Mouse (Mus musculus): ENCODE measurements around the gene Morf4l1. TPM values are rescaled to one million over a fixed set of nuclear protein-coding genes. Genes with fewer than 3 reads are reported as not detected.
"Not testable (repeated sequence)": the region's sequence is repeated elsewhere in the genome, so short reads cannot be mapped to it uniquely, and the experiment has no call there.

Gene Morf4l1
- polyA plus RNA-seq, 1 experiment from 2014 or later: 546 TPM

GRCm38 (mm10) chr9:90109386-90109785 lies 5.2 kb downstream of the Morf4l1 start:
- no peak overlapping the region for H3K27ac ChIP-seq
- no peaks in the 10 kb centered on the region for H3K9me3 ChIP-seq
- peaks cover 16% of the 10 kb centered on the region for H3K4me1 ChIP-seq
- no peak overlapping the region for H3K4me2 ChIP-seq (replicated peaks)
- H3K27me3 ChIP-seq: no peaks in the 10 kb centered on the region
- H3K4me3 ChIP-seq: no peak overlapping the region
- H3K9ac ChIP-seq: no peak overlapping the region
- peaks cover 36% of the 10 kb centered on the region for H3K36me3 ChIP-seq
- ATAC-seq (ENCODE audit: low FRiP score, low read depth): no peak
- WGBS: 83% methylated on average over 6 of the region's 6 CpGs

- peaks cover 45% of the 10 kb centered on the region for H3K36me3 ChIP-seq
- H3K4me3 ChIP-seq: no peak overlapping the region
- H3K4me1 ChIP-seq: peaks cover 16% of the 10 kb centered on the region
- no peak overlapping the region for H3K9ac ChIP-seq
- H3K4me2 ChIP-seq (replicated peaks): no peak overlapping the region
- H3K27ac ChIP-seq: no peak overlapping the region
- no peak for ATAC-seq (ENCODE audit: low FRiP score, low read depth)
- no peaks in the 10 kb centered on the region for H3K27me3 ChIP-seq
- no peaks in the 10 kb centered on the region for H3K9me3 ChIP-seq
These were observed 6.3 kb downstream of the Morf4l1 start for GRCm38 (mm10) chr9:90108272-90108671.

- Histone ChIP-seq H3K4me2 (replicated peaks) (no peak overlapping the region), H3K9me3 (no peaks in the 10 kb centered on the region), H3K4me3 (no peak overlapping the region), H3K4me1 (peaks cover 5% of the 10 kb centered on the region; the same call in 1 of the 2 replicates), H3K27ac (no peak overlapping the region), H3K27me3 (no peaks in the 10 kb centered on the region), H3K9ac (no peak overlapping the region), H3K36me3 (peaks cover 57% of the 10 kb centered on the region)
- 95% methylated on average over 1 of the region's 1 CpGs for WGBS
- no peak for ATAC-seq (ENCODE audit: low FRiP score, low read depth)
These were observed 7.7 kb downstream of the Morf4l1 start for GRCm38 (mm10) chr9:90106915-90107314.

GRCm38 (mm10) chr9:90105462-90105861 lies 9.1 kb downstream of the Morf4l1 start:
- H3K9ac ChIP-seq: no peak overlapping the region
- no peak for ATAC-seq (ENCODE audit: low FRiP score, low read depth)
- H3K36me3 ChIP-seq: peaks cover 71% of the 10 kb centered on the region
- no peak overlapping the region for H3K27ac ChIP-seq
- no peak overlapping the region for H3K4me2 ChIP-seq (replicated peaks)
- H3K27me3 ChIP-seq: no peaks in the 10 kb centered on the region
- H3K4me1 ChIP-seq: no peaks in the 10 kb centered on the region
- H3K9me3 ChIP-seq: no peaks in the 10 kb centered on the region
- no peak overlapping the region for H3K4me3 ChIP-seq
- 88% methylated on average over 1 of the region's 1 CpGs for WGBS

GRCm38 (mm10) chr9:90100760-90101159 lies 13.8 kb downstream of the Morf4l1 start:
- peaks cover 89% of the 10 kb centered on the region for H3K36me3 ChIP-seq
- no peaks in the 10 kb centered on the region for H3K4me1 ChIP-seq
- H3K27ac ChIP-seq: no peak overlapping the region
- H3K4me3 ChIP-seq: no peak overlapping the region
- no peaks in the 10 kb centered on the region for H3K9me3 ChIP-seq
- no peak overlapping the region for H3K9ac ChIP-seq
- no peak for ATAC-seq (ENCODE audit: low FRiP score, low read depth)
- H3K4me2 ChIP-seq (replicated peaks): no peak overlapping the region
- WGBS: 81% methylated on average over 2 of the region's 2 CpGs
- no peaks in the 10 kb centered on the region for H3K27me3 ChIP-seq

GRCm38 (mm10) chr9:90098934-90099333 lies 15.6 kb downstream of the Morf4l1 start:
- no peaks in the 10 kb centered on the region for H3K27me3 ChIP-seq
- peaks cover 87% of the 10 kb centered on the region for H3K36me3 ChIP-seq
- 93% methylated on average over 5 of the region's 5 CpGs for WGBS
- H3K27ac ChIP-seq: no peak overlapping the region
- H3K9me3 ChIP-seq: no peaks in the 10 kb centered on the region
- no peak overlapping the region for H3K4me3 ChIP-seq
- H3K4me1 ChIP-seq: no peaks in the 10 kb centered on the region
- ATAC-seq (ENCODE audit: low FRiP score, low read depth): no peak
- H3K9ac ChIP-seq: no peak overlapping the region
- no peak overlapping the region for H3K4me2 ChIP-seq (replicated peaks)

GRCm38 (mm10) chr9:90089339-90090104 lies 25.1 kb downstream of the Morf4l1 start:
- no peaks in the 10 kb centered on the region for H3K9me3 ChIP-seq
- H3K27ac ChIP-seq: no peak overlapping the region
- H3K4me1 ChIP-seq: no peaks in the 10 kb centered on the region
- H3K36me3 ChIP-seq: peaks cover 67% of the 10 kb centered on the region
- 89% methylated on average over 6 of the region's 6 CpGs for WGBS
- no peak overlapping the region for H3K4me3 ChIP-seq
- no peak overlapping the region for H3K9ac ChIP-seq
- ATAC-seq (ENCODE audit: low FRiP score, low read depth): no peak
- H3K27me3 ChIP-seq: no peaks in the 10 kb centered on the region
- H3K4me2 ChIP-seq (replicated peaks): no peak overlapping the region

GRCm38 (mm10) chr9:90087906-90088485 lies 26.6 kb downstream of the Morf4l1 start:
- 96% methylated on average over 2 of the region's 2 CpGs for WGBS
- H3K36me3 ChIP-seq: peaks cover 59% of the 10 kb centered on the region

GRCm38 (mm10) chr9:90084766-90085468 lies 29.7 kb downstream of the Morf4l1 start:
- ATAC-seq (ENCODE audit: low FRiP score, low read depth): no peak
- Histone ChIP-seq H3K4me1 (no peaks in the 10 kb centered on the region), H3K36me3 (peaks cover 34% of the 10 kb centered on the region), H3K4me3 (no peak overlapping the region), H3K9me3 (no peaks in the 10 kb centered on the region), H3K4me2 (replicated peaks) (no peak overlapping the region), H3K27ac (no peak overlapping the region), H3K9ac (no peak overlapping the region), H3K27me3 (no peaks in the 10 kb centered on the region)
- 95% methylated on average over 8 of the region's 8 CpGs for WGBS

More at GRCm38 (mm10) chr9:90087906-90088485, 26.6 kb downstream of the Morf4l1 start:
- H3K27ac ChIP-seq: no peak overlapping the region
- no peaks in the 10 kb centered on the region for H3K4me1 ChIP-seq
- ATAC-seq (ENCODE audit: low FRiP score, low read depth): peak; percentile 26; the same call in 1 of the 2 replicates
- no peaks in the 10 kb centered on the region for H3K27me3 ChIP-seq
- no peak overlapping the region for H3K4me2 ChIP-seq (replicated peaks)
- H3K9me3 ChIP-seq: no peaks in the 10 kb centered on the region
- no peak overlapping the region for H3K9ac ChIP-seq
- no peak overlapping the region for H3K4me3 ChIP-seq

GRCm38 (mm10) chr9:90084152-90084551 lies 30.4 kb downstream of the Morf4l1 start:
- Histone ChIP-seq H3K4me2 (replicated peaks) (no peak overlapping the region), H3K4me3 (no peak overlapping the region), H3K4me1 (no peaks in the 10 kb centered on the region), H3K9ac (no peak overlapping the region), H3K9me3 (no peaks in the 10 kb centered on the region), H3K27me3 (no peaks in the 10 kb centered on the region), H3K36me3 (peaks cover 26% of the 10 kb centered on the region), H3K27ac (no peak overlapping the region)
- no peak for ATAC-seq (ENCODE audit: low FRiP score, low read depth)
- whole genome bisulfite sequencing: 94% methylated on average over 3 of the region's 3 CpGs

GRCm38 (mm10) chr9:90082992-90083391 lies 31.6 kb downstream of the Morf4l1 start:
- H3K27me3 ChIP-seq: no peaks in the 10 kb centered on the region
- H3K9ac ChIP-seq: no peak overlapping the region
- no peak overlapping the region for H3K4me3 ChIP-seq
- H3K4me2 ChIP-seq (replicated peaks): no peak overlapping the region
- H3K4me1 ChIP-seq: no peaks in the 10 kb centered on the region
- WGBS: 91% methylated on average over 1 of the region's 1 CpGs
- H3K36me3 ChIP-seq: peaks cover 16% of the 10 kb centered on the region
- no peak for ATAC-seq (ENCODE audit: low FRiP score, low read depth)
- H3K9me3 ChIP-seq: no peaks in the 10 kb centered on the region
- H3K27ac ChIP-seq: no peak overlapping the region

GRCm38 (mm10) chr9:90081961-90082360 lies 32.6 kb downstream of the Morf4l1 start:
- H3K27me3 ChIP-seq; H3K4me3 ChIP-seq; H3K9me3 ChIP-seq; H3K4me2 ChIP-seq (replicated peaks); H3K9ac ChIP-seq; H3K4me1 ChIP-seq; H3K27ac ChIP-seq; ATAC-seq (ENCODE audit: low FRiP score, low read depth): not testable (repeated sequence)
- H3K36me3 ChIP-seq: peaks cover 12% of the 10 kb centered on the region
- WGBS: 91% methylated on average over 6 of the region's 6 CpGs

All from limb, embryonic 13.5 days (tissue).